Mouse (Mus musculus): ENCODE measurements at regions not wholly inside any gene's neighbourhood (a gene's known extent, or its start where the extent isn't known, plus 50 kb on each side); places are given as distances from the start of the nearest gene placed in this dataset.

DNA sequence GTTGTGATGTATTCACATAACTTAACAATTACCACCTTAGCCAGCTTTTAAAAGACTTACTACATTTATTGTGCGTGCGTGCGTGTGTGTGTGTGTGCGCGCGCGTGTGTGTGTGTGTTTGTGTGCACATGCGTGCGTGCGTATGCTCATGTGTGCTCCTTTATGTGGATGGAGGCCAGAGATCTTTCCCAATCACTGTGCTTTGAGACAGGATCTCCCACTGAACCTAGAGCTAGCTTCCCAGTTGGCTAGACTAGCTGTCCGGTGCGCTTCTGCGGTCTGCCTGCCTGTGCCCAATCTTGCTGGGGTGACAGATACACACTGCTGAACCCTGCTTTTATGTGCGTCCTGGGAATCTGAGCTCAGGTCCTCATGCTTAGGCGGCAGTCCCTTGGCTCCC lies 50.1 kb upstream of the Arhgap29 start:
- DNase-seq (ENCODE audit: low spot score in 2 of 2), result no peak

DNA sequence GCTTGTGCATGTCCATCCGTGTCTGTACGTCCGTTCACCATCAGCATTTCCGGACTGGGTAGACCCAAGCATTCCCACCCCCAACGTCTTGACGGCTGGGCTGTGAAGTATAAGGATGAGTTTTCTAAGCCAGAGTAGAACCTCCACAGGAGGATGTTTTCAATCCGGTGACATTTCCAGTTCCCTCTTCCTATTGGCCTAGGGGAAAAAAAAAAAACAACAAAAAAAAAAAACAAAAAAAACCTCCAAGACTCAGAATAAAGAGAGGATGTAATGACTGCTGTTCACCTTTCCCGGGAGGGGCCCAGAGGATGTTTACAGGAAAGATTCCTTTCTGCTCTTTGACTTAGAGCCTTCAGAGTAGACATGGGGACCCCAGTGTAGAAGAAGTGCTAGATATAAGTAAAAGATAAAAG lies 51.9 kb upstream of the Arhgap29 start:
- no peak for DNase-seq (ENCODE audit: low spot score in 2 of 2)

GRCm38 (mm10) chr3:121897821-121898574 lies 54.3 kb upstream of the Arhgap29 start:
- no peak for DNase-seq (ENCODE audit: low spot score in 2 of 2)

- no peak for DNase-seq (ENCODE audit: low spot score in 2 of 2)
Observed at GRCm38 (mm10) chr3:121893606-121894005, 58.7 kb upstream of the Arhgap29 start.

DNA sequence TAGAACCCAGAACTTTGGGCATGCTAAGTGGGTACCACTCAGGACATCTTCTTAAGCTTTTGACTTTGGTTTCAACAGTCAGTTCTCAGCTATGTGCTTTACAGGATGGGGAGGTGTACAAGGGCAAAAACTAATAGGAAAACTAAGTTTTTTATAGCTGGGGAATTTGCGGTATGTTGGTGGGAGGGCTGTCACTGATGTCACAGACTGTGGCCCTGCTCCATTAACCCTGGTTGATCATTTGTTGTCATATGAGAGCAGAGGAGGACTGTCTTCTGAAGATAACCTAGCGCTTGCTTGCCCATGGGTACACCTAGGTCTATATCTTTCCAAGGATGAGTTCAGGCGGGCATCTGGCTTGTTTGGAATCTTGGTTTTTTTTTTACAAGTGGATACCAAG lies 59.7 kb upstream of the Arhgap29 start:
- DNase-seq (ENCODE audit: low spot score in 2 of 2), result no peak

- DNase-seq (ENCODE audit: low spot score in 2 of 2), result no peak
Observed at GRCm38 (mm10) chr3:121891338-121891737, 61.0 kb upstream of the Arhgap29 start.

GRCm38 (mm10) chr3:121890563-121890962 lies 61.8 kb upstream of the Arhgap29 start:
- DNase-seq (ENCODE audit: low spot score in 2 of 2), result peak in 1 of 2 experiments; percentile 27

DNA sequence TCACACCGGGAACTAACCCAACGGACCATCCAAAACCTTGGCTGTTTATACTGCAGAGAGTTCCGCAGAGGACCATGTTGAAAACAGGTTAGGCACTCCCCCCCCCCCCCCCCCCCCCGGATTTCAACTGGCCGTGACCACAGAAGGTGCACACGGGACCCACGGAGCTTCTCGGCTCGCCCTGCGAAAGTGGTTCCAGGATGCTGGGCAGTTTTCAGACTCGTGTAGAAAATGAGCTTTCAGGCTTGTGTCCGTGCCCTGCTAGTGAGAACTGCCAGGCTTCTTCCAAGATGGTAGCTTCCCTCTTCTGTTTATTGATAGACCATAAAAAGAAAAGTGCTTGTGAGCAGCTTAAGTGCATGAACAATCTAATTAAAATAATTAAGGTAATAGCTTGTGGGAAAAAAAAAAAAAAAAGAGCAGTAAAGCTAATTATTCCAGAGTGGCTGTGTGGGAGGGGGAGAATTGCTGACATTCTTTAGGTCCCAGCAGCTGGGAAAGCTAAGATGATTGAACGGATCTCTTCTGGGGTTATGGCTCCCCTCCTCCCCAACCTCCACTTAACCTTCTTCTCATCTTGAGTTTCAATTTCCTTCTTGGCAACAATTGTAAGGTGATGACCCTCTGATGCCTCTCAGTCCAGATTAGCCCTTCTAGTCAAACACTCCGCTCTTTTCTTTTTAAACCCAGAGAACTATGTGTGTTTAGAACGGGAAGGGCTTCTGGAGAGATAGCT lies 65.3 kb upstream of the Arhgap29 start:
- DNase-seq (ENCODE audit: low spot score in 2 of 2), result peak in 1 of 2 experiments; percentile 5

GRCm38 (mm10) chr3:121886309-121886708 lies 66.0 kb upstream of the Arhgap29 start:
- no peak for DNase-seq (ENCODE audit: low spot score in 2 of 2)

DNA sequence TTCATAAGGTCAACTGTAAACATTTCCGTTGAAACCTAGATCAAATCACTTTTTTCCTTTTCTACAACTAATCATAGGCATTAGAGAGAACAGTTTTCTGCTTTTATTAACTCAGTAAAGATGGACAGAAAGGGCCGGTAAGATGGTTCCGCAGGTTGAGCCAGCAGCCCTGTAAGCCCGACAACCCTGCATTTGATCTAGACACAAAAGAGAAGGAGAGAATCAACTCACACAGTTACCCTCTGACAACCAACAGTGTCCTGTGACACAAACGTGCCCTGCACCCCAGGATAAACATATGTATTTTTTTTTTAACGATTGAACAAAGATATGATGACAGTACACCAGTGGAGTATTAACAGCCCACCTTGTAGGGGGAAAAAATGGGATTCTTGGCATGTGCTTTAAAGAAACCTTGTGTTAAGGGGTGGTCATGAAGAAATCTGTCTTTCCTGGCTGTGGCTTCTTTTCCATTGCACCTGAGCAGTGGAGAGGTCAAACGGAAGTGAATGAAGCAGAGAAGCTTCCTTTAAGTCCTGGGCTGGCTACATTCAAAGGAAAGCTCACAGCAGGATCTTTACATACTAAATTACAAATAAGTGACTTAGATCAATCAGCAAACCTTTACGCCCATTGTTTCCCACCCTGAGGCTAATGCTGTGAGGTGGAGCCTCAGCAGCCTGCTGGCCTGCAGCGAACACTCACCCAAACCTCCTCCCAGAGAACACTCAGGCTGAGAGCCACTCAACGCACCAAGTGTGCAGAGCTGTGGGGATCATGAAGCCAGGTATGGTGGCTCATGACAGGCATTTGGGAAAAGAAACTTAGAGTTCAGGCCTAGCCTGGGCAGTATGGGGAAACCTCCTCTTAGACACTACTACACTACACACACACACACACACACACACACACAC lies 66.8 kb upstream of the Arhgap29 start:
- no peak for DNase-seq (ENCODE audit: low spot score in 2 of 2)

- DNase-seq (ENCODE audit: low spot score in 2 of 2), result peak; percentile 77 to 85
Observed at GRCm38 (mm10) chr3:121884328-121885248, 67.8 kb upstream of the Arhgap29 start.

- DNase-seq (ENCODE audit: low spot score in 2 of 2), result no peak
Observed at GRCm38 (mm10) chr3:121880355-121880754, 65.3 kb upstream of the Abcd3 start.

GRCm38 (mm10) chr3:121875072-121875471 lies 60.0 kb upstream of the Abcd3 start:
- DNase-seq (ENCODE audit: low spot score in 2 of 2), result no peak

- no peak for DNase-seq (ENCODE audit: low spot score in 2 of 2)
Observed at GRCm38 (mm10) chr3:121874576-121874975, 59.5 kb upstream of the Abcd3 start.

DNA sequence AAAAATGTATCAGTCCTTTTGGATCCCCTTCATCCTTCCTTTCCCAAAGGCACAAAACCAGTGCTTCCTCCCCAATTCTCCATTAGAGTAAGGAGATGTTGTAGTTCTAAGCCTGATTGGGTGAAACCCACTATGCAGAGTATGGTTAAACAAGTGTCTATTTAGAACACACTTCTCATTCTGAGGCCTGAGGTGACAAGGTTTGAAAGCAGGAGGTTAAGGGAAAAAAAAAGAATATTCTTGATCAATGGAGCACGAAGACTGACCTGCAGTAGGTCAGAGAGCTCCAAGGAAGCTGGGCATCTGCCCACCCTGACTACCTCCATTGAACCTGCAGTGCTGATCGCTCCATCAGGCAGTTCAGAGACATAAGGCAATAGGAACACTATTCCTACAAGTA lies 58.5 kb upstream of the Abcd3 start:
- no peak for DNase-seq (ENCODE audit: low spot score in 2 of 2)

- DNase-seq (ENCODE audit: low spot score in 2 of 2), result no peak
Observed at GRCm38 (mm10) chr3:121872685-121873084, 57.6 kb upstream of the Abcd3 start.

DNA sequence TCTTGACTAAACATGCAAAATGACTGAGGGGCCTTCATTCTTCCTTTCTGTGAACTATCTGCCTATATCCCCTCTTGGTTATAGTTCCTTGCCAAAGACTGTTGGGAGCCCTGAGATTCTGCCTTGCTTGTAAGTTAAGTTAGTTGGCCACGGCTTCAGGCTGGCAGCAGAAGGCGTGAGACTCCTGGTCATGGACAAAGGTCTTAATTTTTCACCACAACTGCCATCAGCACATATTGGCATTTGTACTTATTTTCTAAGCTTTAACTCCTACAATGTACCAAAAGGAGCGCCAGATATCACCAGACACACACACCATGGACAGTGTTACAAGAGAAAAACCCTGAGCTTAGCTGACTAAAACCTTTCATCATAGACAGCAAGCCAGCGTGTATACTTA lies 56.7 kb upstream of the Abcd3 start:
- DNase-seq (ENCODE audit: low spot score in 2 of 2), result no peak

- no peak for DNase-seq (ENCODE audit: low spot score in 2 of 2)
Observed at GRCm38 (mm10) chr3:121870726-121871125, 55.6 kb upstream of the Abcd3 start.

- DNase-seq (ENCODE audit: low spot score in 2 of 2), result no peak
Observed at GRCm38 (mm10) chr3:121869694-121870093, 54.6 kb upstream of the Abcd3 start.

DNA sequence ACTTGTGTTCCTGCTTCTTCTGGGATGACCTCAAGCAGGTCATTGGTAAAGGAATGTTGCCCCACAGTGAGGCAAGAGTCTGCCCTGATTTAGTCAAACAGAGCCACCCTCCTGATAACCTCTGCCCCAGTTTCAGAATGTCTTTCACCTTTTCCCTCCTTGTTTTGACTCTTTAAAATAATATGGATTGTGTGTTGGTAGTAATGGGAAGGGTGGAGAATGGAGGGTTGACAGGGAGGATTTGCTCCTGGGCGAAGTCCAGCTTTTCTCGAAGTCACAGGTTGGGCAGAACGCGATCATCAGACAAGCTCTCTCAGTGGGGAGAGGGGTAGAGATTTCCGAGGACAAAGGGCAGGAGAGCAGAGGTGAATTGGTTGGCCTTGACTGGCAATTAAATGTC lies 52.2 kb upstream of the Abcd3 start:
- DNase-seq (ENCODE audit: low spot score in 2 of 2), result no peak

Measured in spleen, postnatal 36 days (tissue).